Comparison of ENCODE assay signal across 19 mouse cellular contexts in genomic region chr9:96932751-96933150, GRCm38 (mm10).
"Had no signal": no experiment of that assay in that cellular context is flagged by ENCODE, and none has a peak within 500 bp of the region (broad histone marks: within the 10 kb centered on the region; RNA-seq: fewer than 3 reads in every experiment).

No protein-coding gene starts in this region.

- H3K9me3 ChIP-seq: liver, embryonic 15.5 days; lung, embryonic 15.5 days; midbrain, embryonic 15.5 days; neural tube, embryonic 12.5 days; stomach, embryonic 15.5 days had no signal

- ATAC-seq: liver, postnatal 0 days; lung, postnatal 0 days; midbrain, embryonic 13.5 days; midbrain, embryonic 15.5 days had no signal

- H3K27me3 ChIP-seq: midbrain, embryonic 13.5 days; midbrain, embryonic 15.5 days; neural tube, embryonic 12.5 days; stomach, embryonic 15.5 days had no signal

- H3K9ac ChIP-seq: liver, embryonic 15.5 days; liver, postnatal 0 days; lung, embryonic 15.5 days; midbrain, embryonic 13.5 days; midbrain, embryonic 15.5 days; neural tube, embryonic 12.5 days; stomach, embryonic 15.5 days had no signal

- H3K4me3 ChIP-seq: liver, embryonic 15.5 days; lung, embryonic 15.5 days; megakaryocyte, embryonic 14.5 days; midbrain, embryonic 13.5 days; midbrain, embryonic 15.5 days; neural tube, embryonic 12.5 days; stomach, embryonic 15.5 days had no signal

- H3K4me1 ChIP-seq: liver, embryonic 15.5 days; lung, embryonic 15.5 days; midbrain, embryonic 13.5 days; midbrain, embryonic 15.5 days; neural tube, embryonic 12.5 days; stomach, embryonic 15.5 days had no signal

- DNase-seq: liver, postnatal 0 days; lung, adult 2 months; lung, postnatal 14 days; lung, postnatal 36 days; right cerebral cortex, postnatal 25 days; thymus, adult 2 months; thymus, postnatal 25 days; thymus, postnatal 4 days had no signal

- H3K27ac ChIP-seq: liver, embryonic 15.5 days; lung, embryonic 15.5 days; macrophage; midbrain, embryonic 13.5 days; midbrain, embryonic 15.5 days; neural tube, embryonic 12.5 days; stomach, embryonic 15.5 days; stomach, postnatal 0 days had no signal

- H3K36me3 ChIP-seq: liver, embryonic 15.5 days; lung, embryonic 15.5 days; midbrain, embryonic 15.5 days; neural tube, embryonic 12.5 days; stomach, embryonic 15.5 days had no signal

- H3K4me2 ChIP-seq: liver, embryonic 15.5 days; lung, embryonic 15.5 days; midbrain, embryonic 11.5 days; midbrain, embryonic 13.5 days; midbrain, embryonic 15.5 days; neural tube, embryonic 12.5 days; stomach, embryonic 15.5 days had no signal
